Mouse (Mus musculus) brain, embryonic 14.5 days (tissue): ENCODE data around the gene 1700029F12Rik.

Source experiments
- CTCF ChIP-seq: fragments of 200-500 bp; IDR thresholded peaks from 2 replicates; pipeline ENCODE4 v1.5.1; 2012; ENCODE audit warnings: inconsistent platforms, mild to moderate bottlenecking, moderate library complexity, borderline replicate concordance; ENCODE audit not compliant: insufficient read depth, insufficient read length; ENCODE audit errors: extremely low read depth
- POLR2A ChIP-seq: fragments of 200-500 bp; IDR thresholded peaks from 2 replicates; pipeline ENCODE4 v1.6.1; 2012; ENCODE audit warnings: mild to moderate bottlenecking, inconsistent platforms, borderline replicate concordance; ENCODE audit not compliant: poor library complexity, insufficient read depth, insufficient read length, severe bottlenecking; ENCODE audit errors: extremely low read depth

- no peak for TF ChIP-seq POLR2A
- TF ChIP-seq CTCF, result no peak
Observed at GRCm38 (mm10) chr13:97080615-97081014, 46.5 kb upstream of the 1700029F12Rik start.
